Comparison of ENCODE assay signal across 28 mouse cellular contexts in genomic region chr6:51540525-51540924, GRCm38 (mm10). TPM values are rescaled to one million over a fixed set of nuclear protein-coding genes. Genes with fewer than 3 reads are reported as not detected.
DNase-seq lines count a peak whose midpoint lies in the region; ATAC-seq lines count a peak whose summit lies in the region.
"Had no signal": no experiment of that assay in that cellular context is flagged by ENCODE, and none has a peak within 500 bp of the region (broad histone marks: within the 10 kb centered on the region; RNA-seq: fewer than 3 reads in every experiment).

No protein-coding gene starts in this region.

- no peak overlapping the region for H3K9ac ChIP-seq in liver, embryonic 13.5 days
- no peak overlapping the region for H3K9ac ChIP-seq in liver, embryonic 11.5 days (ENCODE audit: low read depth, low read length)
- H3K9ac ChIP-seq: embryonic facial prominence, embryonic 15.5 days; forebrain, embryonic 12.5 days; forebrain, postnatal 0 days; lung, embryonic 14.5 days; midbrain, embryonic 15.5 days had no signal

- H3K27me3 ChIP-seq in liver, embryonic 13.5 days, result no peaks in the 10 kb centered on the region
- H3K27me3 ChIP-seq in liver, embryonic 11.5 days (replicated peaks; ENCODE audit: control insufficient read depth, insufficient read depth, low read length), result no peaks in the 10 kb centered on the region
- H3K27me3 ChIP-seq: embryonic facial prominence, embryonic 15.5 days; forebrain, embryonic 12.5 days; midbrain, embryonic 15.5 days; Patski had no signal

- 54% methylated on average over 6 of the region's 6 CpGs for WGBS in liver, embryonic 13.5 days (ENCODE audit: insufficient replicate concordance)
- 72% methylated on average over 6 of the region's 6 CpGs for WGBS in liver, embryonic 11.5 days

- no peak overlapping the region for H3K4me2 ChIP-seq in liver, embryonic 13.5 days
- no peak overlapping the region for H3K4me2 ChIP-seq in liver, embryonic 11.5 days
- H3K4me2 ChIP-seq: embryonic facial prominence, embryonic 15.5 days; forebrain, embryonic 12.5 days; lung, embryonic 14.5 days; midbrain, embryonic 15.5 days had no signal

- peak; percentile 52 for ATAC-seq in liver, embryonic 13.5 days (ENCODE audit: low read depth)
- ATAC-seq in liver, embryonic 11.5 days (replicated peaks; ENCODE audit: low FRiP score), result no peak
- ATAC-seq in megakaryocyte progenitor cell, adult 5-6 weeks (replicated peaks; ENCODE audit: poor library complexity), result peak; percentile 35; the same call in 1 of the 2 replicates
- ATAC-seq: forebrain, postnatal 0 days; hindbrain, postnatal 0 days; midbrain, embryonic 15.5 days; Patski had no signal

- H3K36me3 ChIP-seq in liver, embryonic 13.5 days, result no peaks in the 10 kb centered on the region
- H3K36me3 ChIP-seq in liver, embryonic 11.5 days (ENCODE audit: control insufficient read depth, insufficient read depth, low read length), result no peaks in the 10 kb centered on the region
- H3K36me3 ChIP-seq: embryonic facial prominence, embryonic 15.5 days; midbrain, embryonic 15.5 days had no signal

- H3K27ac ChIP-seq in liver, embryonic 13.5 days, result peak overlapping the region; percentile 41; the same call in 1 of the 2 replicates
- H3K27ac ChIP-seq in liver, embryonic 11.5 days (ENCODE audit: low read depth, low read length), result no peak overlapping the region
- H3K27ac ChIP-seq: embryonic facial prominence, embryonic 10.5 days; embryonic facial prominence, embryonic 15.5 days; forebrain, embryonic 12.5 days; hindbrain, postnatal 0 days; kidney, postnatal 0 days; midbrain, embryonic 15.5 days had no signal

- H3K4me3 ChIP-seq in liver, embryonic 13.5 days (replicated peaks), result no peak overlapping the region
- no peak overlapping the region for H3K4me3 ChIP-seq in liver, embryonic 11.5 days (ENCODE audit: low read depth, low read length)
- H3K4me3 ChIP-seq: embryonic facial prominence, embryonic 10.5 days; embryonic facial prominence, embryonic 15.5 days; forebrain, embryonic 12.5 days; midbrain, embryonic 15.5 days had no signal

- H3K9me3 ChIP-seq in liver, embryonic 13.5 days (replicated peaks), result no peaks in the 10 kb centered on the region
- no peaks in the 10 kb centered on the region for H3K9me3 ChIP-seq in liver, embryonic 11.5 days (ENCODE audit: control insufficient read depth, low read length)
- H3K9me3 ChIP-seq: embryonic facial prominence, embryonic 15.5 days; forebrain, embryonic 12.5 days; midbrain, embryonic 15.5 days had no signal

- no peak for DNase-seq in liver, embryonic 13.5 days
- DNase-seq in liver, embryonic 11.5 days (ENCODE audit: low spot score), result no peak
- DNase-seq in CD4-positive, CD25-positive, alpha-beta regulatory T cell, adult 2 months (ENCODE audit: low read depth, low spot score), result peak; percentile 23
- DNase-seq in induced T-regulatory cell, adult 2 months (ENCODE audit: low read depth), result peak; percentile 39
- no peak for DNase-seq in cerebellum, adult 8-10 months
- no peak for DNase-seq in urinary bladder, adult 2 months (ENCODE audit: low spot score)
- DNase-seq: adrenal gland, postnatal 14 days; B cell, adult 2 months; cerebellum, adult 18-20 months; cerebellum, postnatal 14 days; forebrain, postnatal 0 days; heart, postnatal 14 days; kidney, adult 18-20 months; kidney, postnatal 4 days; layer of hippocampus, postnatal 36 days; left cerebral cortex, postnatal 4 days; lung, embryonic 14.5 days; right cerebral cortex, postnatal 25 days; spleen, adult 18-20 months; thymus, postnatal 25 days had no signal

- peaks cover 24% of the 10 kb centered on the region for H3K4me1 ChIP-seq in liver, embryonic 13.5 days (replicated peaks)
- peaks cover 11% of the 10 kb centered on the region; the same call in 1 of the 2 replicates for H3K4me1 ChIP-seq in liver, embryonic 11.5 days (replicated peaks; ENCODE audit: control insufficient read depth, insufficient read depth, low read length)
- H3K4me1 ChIP-seq: midbrain, embryonic 15.5 days had no signal

RNA-seq across cellular contexts. Expression of gene Snx10, which starts 16.8 kb away (rescaled TPM):
- 5.0 and 6.7 TPM in 2 replicates for polyA plus RNA-seq in liver, embryonic 13.5 days (2015; fragmentation: Nextera tagmentation; extraction: Ambion mirVana)
- 8.5 and 11.1 TPM in 2 replicates for polyA plus RNA-seq in liver, embryonic 11.5 days (2014; fragmentation: Nextera tagmentation; extraction: Ambion mirVana)
- 66.9 and 67.8 TPM in 2 replicates for total RNA-seq in megakaryocyte progenitor cell, adult 5-6 weeks (2015)
- total RNA-seq in megakaryocyte progenitor cell, adult 5-6 weeks (2017), result 54.1 and 55.1 TPM in 2 replicates
- polyA plus RNA-seq in urinary bladder, adult 2 months (2012; rRNA removed), result 12.3 and 14.5 TPM in 2 replicates

Comparison
In these comparisons a context has a peak if more than half of its experiments do, and no peak if none do; other contexts are left out.
1. DNase-seq: peak in CD4-positive, CD25-positive, alpha-beta regulatory T cell, adult 2 months (single experiment) and induced T-regulatory cell, adult 2 months (single experiment); none in liver, embryonic 13.5 days (single experiment), liver, embryonic 11.5 days (single experiment), cerebellum, adult 8-10 months (single experiment) and urinary bladder, adult 2 months (single experiment).